Mouse (Mus musculus) adrenal gland (tissue): ENCODE results near the gene Gm20828.
"Not testable (repeated sequence)": the region's sequence is repeated elsewhere in the genome, so short reads cannot be mapped to it uniquely, and the experiment has no call there.

Source experiments
- intact Hi-C: fragments of 180-260 bp; cut with DNase I; formaldehyde crosslinking; loops from one replicate; pipeline ENCODE4 v1.15.1; 2025
- long read RNA-seq, 2 experiments: library from polyadenylated mRNA; unstranded; transcript quantifications; one replicate each; pipeline ENCODE4 v2.0.0; 2020; ENCODE audit warnings: borderline replicate concordance in 1 of 2; ENCODE audit not compliant: insufficient replicate concordance in 1 of 2

The Gm20828 gene
- long read RNA-seq, experiment 1, result 0 reads
- long read RNA-seq, experiment 2, result 0 reads

DNA sequence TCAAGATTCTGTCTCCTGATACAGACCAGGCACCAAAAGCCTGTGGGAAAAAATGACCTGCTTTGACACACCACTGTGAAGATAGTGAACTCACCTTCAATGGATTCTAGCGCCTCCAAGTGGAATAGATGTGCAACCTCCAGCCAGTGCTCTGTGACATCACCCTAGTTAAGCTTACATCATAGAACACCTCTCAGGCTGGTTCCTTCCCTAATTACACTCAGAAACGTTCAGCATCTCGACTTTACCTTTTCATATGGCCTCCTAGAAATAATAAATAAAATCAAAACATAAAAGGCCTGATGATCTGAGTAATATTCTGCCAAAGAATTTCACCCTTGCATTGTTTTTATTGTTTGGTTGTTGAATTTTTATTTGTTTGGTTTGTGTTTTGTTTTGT lies at the start of gene Gm20828:
Gene Gm20828 (minus strand): TSS at position 101 of the 400 bp plus-strand sequence.
- intact Hi-C loops, result not testable (repeated sequence)
